Mouse (Mus musculus): ENCODE results near the gene Aprt. TPM values are rescaled to one million over a fixed set of nuclear protein-coding genes. Genes with fewer than 3 reads are reported as not detected.

Aprt gene
- polyA plus RNA-seq, 1 experiment from 2014 or later, result 187 TPM

DNA sequence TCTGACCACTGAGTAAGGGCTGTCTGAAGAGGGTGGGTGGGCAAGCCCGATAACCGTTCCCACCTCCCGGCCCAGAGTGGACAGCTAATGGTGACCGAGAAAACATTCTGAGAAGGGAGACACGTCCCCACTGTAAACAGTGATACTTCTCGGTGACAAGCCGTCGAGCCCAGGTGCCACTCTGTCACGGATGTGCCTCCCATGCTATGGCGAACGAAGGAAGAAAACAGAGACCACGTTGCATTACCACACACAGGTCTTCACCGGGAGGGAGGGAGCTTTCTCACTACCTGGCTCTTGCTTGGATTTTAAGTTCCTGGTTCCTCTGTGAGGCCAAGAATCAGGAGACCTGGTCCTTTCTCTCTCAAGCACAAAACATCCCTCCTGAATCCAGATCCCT lies 28.4 kb downstream of the Aprt start:
- Histone ChIP-seq H3K36me3 (replicated peaks; ENCODE audit: control insufficient read depth, insufficient read depth) (no peaks in the 10 kb centered on the region), H3K4me2 (replicated peaks) (no peak overlapping the region), H3K27me3 (ENCODE audit: control insufficient read depth, insufficient read depth, low read length) (peaks cover 32% of the 10 kb centered on the region), H3K4me3 (replicated peaks; ENCODE audit: low read length) (no peak overlapping the region), H3K9me3 (ENCODE audit: control insufficient read depth, low read length) (no peaks in the 10 kb centered on the region), H3K9ac (no peak overlapping the region), H3K4me1 (replicated peaks; ENCODE audit: control insufficient read depth, insufficient read depth, low read length) (0 out of 2 replicates have a peak, but pooled peaks cover 8% of the 10 kb centered on the region), H3K27ac (no peak overlapping the region)
- ATAC-seq (ENCODE audit: low FRiP score), result no peak
- WGBS, result 71% methylated on average over 13 of the region's 13 CpGs
- no peak for DNase-seq (ENCODE audit: low spot score)

DNA sequence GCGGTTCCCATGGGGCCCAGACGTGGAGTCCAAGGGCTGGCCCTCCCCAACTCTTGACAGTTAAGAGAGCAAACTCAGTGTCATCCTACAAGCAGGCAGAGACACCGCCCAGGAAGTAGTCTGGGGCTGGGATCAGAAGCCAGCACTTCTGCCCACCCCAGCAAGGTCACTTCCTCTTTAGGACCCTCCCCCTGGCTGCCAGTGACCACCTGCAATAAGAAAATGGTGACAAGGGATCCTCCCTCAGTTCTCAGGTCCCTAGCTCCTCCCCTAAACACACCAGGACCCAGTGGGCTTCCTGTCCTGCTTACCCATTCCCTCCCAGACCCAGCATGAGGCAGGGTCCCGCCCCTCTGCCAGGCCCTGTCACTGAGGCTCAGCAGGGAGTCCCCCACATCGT lies 28.9 kb downstream of the Aprt start:
- WGBS, result 31% methylated on average over 5 of the region's 5 CpGs

DNA sequence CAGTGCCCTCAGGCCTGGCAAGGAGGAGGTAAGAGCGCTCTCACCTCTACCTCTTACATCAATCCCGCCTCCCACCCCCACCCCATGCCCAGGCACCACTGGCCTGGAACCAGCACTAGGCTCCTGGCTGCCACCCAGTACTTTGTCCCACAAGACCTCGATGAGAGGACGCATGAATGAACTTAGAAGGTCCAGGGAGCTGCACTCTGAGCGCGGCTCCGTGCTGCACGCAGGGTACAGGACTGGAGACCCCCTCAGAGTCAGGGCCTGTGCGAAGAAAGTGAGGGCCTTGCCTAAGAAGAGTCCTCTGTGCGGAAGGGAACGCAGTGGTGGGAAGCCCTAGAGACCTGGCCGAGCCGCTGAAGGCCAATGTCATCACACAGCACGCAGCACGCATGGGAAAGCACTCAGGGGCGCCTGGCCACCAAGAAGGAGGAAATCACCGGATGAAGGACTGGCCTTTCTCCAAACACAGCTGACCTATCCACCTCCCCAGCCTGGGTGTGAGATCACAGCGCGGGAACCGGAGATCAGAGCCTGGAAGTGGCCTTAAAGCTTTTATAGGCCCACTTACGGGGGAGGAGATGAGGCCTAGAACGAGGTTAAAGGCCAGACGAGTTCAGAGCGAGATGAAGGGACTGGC lies 29.8 kb downstream of the Aprt start:
- Histone ChIP-seq H3K36me3 (replicated peaks; ENCODE audit: control insufficient read depth, insufficient read depth) (no peaks in the 10 kb centered on the region), H3K27me3 (ENCODE audit: control insufficient read depth, insufficient read depth, low read length) (peaks cover 32% of the 10 kb centered on the region), H3K27ac (no peak overlapping the region), H3K4me3 (replicated peaks; ENCODE audit: low read length) (no peak overlapping the region), H3K4me2 (replicated peaks) (0 out of 2 replicates have a peak overlapping the region, but pooled peaks have one; percentile 6), H3K9me3 (ENCODE audit: control insufficient read depth, low read length) (no peaks in the 10 kb centered on the region), H3K4me1 (replicated peaks; ENCODE audit: control insufficient read depth, insufficient read depth, low read length) (0 out of 2 replicates have a peak, but pooled peaks cover 8% of the 10 kb centered on the region), H3K9ac (no peak overlapping the region)
- DNase-seq (ENCODE audit: low spot score), result no peak
- 62% methylated on average over 24 of the region's 24 CpGs for WGBS
- ATAC-seq (ENCODE audit: low FRiP score), result no peak

More for the DNA sequence above, 28.9 kb downstream of the Aprt start:
- Histone ChIP-seq H3K27me3 (ENCODE audit: control insufficient read depth, insufficient read depth, low read length) (peaks cover 32% of the 10 kb centered on the region), H3K36me3 (replicated peaks; ENCODE audit: control insufficient read depth, insufficient read depth) (no peaks in the 10 kb centered on the region), H3K4me3 (replicated peaks; ENCODE audit: low read length) (no peak overlapping the region), H3K4me1 (replicated peaks; ENCODE audit: control insufficient read depth, insufficient read depth, low read length) (0 out of 2 replicates have a peak, but pooled peaks cover 8% of the 10 kb centered on the region), H3K4me2 (replicated peaks) (no peak overlapping the region), H3K9me3 (ENCODE audit: control insufficient read depth, low read length) (no peaks in the 10 kb centered on the region), H3K9ac (no peak overlapping the region), H3K27ac (no peak overlapping the region)
- ATAC-seq (ENCODE audit: low FRiP score) (no peak), DNase-seq (ENCODE audit: low spot score) (no peak)

DNA sequence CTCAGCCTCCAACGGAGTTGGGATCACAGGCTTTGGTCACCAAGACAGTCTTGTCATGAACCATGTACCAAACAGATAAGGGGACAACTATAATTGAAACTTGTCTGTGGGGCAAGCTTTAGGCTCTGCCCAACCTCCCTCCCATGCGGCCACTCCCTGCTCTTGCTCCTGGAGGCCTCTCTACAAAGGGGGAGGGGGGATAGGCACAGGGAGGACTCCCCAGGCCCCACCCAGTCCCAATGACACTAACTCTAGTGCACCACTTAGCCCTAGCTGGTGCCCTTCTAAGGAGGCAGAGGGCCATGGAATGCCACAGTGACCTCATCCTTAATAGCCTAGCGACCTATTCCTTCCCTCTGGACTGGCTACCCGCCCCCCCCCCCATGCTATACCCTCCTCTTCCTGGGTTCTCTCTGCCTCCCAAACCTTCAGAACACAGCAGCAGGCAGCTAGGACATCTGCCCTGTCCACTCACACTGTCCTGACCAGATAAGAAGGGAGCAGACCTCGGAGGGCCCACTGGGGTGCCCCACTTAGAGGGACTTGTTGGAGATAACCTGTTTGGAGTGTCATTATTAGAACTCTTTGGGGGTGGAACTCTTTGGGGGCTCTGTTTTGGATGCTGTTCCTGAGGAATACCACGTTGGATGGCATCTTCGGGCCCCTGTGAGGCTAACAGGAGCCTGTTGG lies 30.5 kb downstream of the Aprt start:
- no peak overlapping the region for H3K9ac ChIP-seq
- WGBS, result 87% methylated on average over 7 of the region's 7 CpGs
- ATAC-seq (ENCODE audit: low FRiP score) (no peak), DNase-seq (ENCODE audit: low spot score) (no peak)
- H3K27ac ChIP-seq, result no peak overlapping the region
- no peak overlapping the region for H3K4me2 ChIP-seq (replicated peaks)
- H3K4me1 ChIP-seq (replicated peaks; ENCODE audit: control insufficient read depth, insufficient read depth, low read length), result 0 out of 2 replicates have a peak, but pooled peaks cover 8% of the 10 kb centered on the region
- H3K4me3 ChIP-seq (replicated peaks; ENCODE audit: low read length), result no peak overlapping the region
- no peaks in the 10 kb centered on the region for H3K9me3 ChIP-seq (ENCODE audit: control insufficient read depth, low read length)
- H3K27me3 ChIP-seq (ENCODE audit: control insufficient read depth, insufficient read depth, low read length), result peaks cover 25% of the 10 kb centered on the region
- no peaks in the 10 kb centered on the region for H3K36me3 ChIP-seq (replicated peaks; ENCODE audit: control insufficient read depth, insufficient read depth)

DNA sequence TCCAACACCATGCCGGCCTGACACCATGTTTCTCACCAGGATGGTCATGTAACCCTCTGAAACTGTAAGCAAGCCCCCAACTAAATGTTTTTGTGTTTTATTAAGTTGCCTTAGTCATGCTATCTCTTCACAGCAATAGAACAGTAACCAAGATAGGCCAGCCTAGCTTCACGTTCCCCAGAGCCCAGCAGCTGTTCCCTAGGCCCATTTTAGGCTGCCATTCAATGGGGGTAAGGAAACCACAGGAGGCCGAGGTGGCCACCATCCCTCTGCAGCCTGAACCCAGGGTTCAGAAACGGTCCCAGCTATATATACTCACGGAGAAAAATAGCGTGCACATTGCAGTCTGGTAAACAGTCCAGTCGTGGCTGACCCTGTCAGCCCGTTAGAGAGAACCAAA lies 32.6 kb downstream of the Aprt start:
- ATAC-seq (ENCODE audit: low FRiP score), result no peak
- DNase-seq (ENCODE audit: low spot score), result no peak
- Histone ChIP-seq H3K9ac (no peak overlapping the region), H3K4me2 (replicated peaks) (no peak overlapping the region), H3K9me3 (ENCODE audit: control insufficient read depth, low read length) (no peaks in the 10 kb centered on the region), H3K27me3 (ENCODE audit: control insufficient read depth, insufficient read depth, low read length) (0 out of 2 replicates have a peak, but pooled peaks cover 5% of the 10 kb centered on the region), H3K27ac (no peak overlapping the region), H3K4me3 (replicated peaks; ENCODE audit: low read length) (no peak overlapping the region), H3K36me3 (replicated peaks; ENCODE audit: control insufficient read depth, insufficient read depth) (no peaks in the 10 kb centered on the region), H3K4me1 (replicated peaks; ENCODE audit: control insufficient read depth, insufficient read depth, low read length) (0 out of 2 replicates have a peak, but pooled peaks cover 5% of the 10 kb centered on the region)
- WGBS, result 93% methylated on average over 8 of the region's 8 CpGs

DNA sequence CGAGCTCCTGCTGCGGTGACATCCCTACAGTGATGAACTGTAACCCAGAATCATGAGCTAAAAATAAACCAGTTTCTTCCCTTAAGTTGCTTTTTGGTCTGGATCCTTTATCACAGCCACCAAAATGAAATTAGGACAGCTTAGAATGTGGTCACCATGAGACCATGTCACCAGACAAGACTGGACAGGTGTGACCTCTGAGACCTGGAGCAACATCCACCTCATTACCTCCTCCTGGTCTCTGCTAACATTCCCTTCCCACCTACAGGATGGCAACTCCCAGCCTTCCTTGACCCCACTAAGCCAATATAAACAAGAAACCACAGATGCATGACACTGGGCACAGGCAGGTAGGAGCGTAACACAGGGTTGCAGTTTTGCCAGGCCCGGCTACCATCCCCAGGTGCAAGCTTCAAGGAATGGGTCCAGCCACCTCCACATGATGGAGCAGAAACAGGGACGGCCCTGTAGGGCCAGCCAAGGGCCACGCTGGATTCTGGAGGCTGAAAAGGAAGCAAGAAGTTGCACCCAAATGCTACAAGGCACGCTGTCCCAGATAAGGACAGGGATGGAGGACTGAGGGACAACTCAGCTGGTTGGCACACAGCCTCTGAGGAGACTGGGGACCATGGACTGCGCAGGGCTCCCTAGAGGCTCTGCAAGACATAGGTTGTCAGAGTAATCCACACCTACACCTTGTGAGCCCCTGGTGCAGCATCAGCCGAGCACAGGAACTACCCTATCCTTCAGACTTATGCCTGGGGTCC lies 38.2 kb downstream of the Aprt start:
- 92% methylated on average over 9 of the region's 9 CpGs for WGBS
- Histone ChIP-seq H3K36me3 (replicated peaks; ENCODE audit: control insufficient read depth, insufficient read depth) (no peaks in the 10 kb centered on the region), H3K4me1 (replicated peaks; ENCODE audit: control insufficient read depth, insufficient read depth, low read length) (no peaks in the 10 kb centered on the region), H3K4me2 (replicated peaks) (no peak overlapping the region), H3K27me3 (ENCODE audit: control insufficient read depth, insufficient read depth, low read length) (no peaks in the 10 kb centered on the region), H3K9ac (no peak overlapping the region), H3K4me3 (replicated peaks; ENCODE audit: low read length) (no peak overlapping the region), H3K27ac (no peak overlapping the region), H3K9me3 (ENCODE audit: control insufficient read depth, low read length) (no peaks in the 10 kb centered on the region)
- ATAC-seq (ENCODE audit: low FRiP score) (no peak), DNase-seq (ENCODE audit: low spot score) (no peak)

DNA sequence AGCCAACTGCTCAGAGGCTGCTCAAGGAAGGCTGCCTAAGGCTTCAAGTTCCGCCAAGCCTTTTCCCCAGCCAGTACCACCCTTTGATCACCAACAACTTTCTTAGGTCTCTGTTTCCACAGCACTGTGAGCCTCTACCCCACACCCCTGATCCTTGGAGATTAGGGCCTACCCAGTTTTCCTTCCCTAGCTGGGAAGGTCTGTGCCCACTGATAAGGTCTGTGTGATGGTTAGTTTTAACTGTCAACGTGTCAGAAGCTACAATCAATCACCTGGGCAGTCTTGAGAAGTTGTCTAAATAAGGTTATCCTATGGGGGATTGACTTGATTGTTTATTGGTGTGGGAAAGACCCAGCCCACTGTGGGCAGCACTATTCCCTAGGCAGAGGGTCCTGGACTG lies 38.9 kb downstream of the Aprt start:
- H3K27ac ChIP-seq, result no peak overlapping the region
- DNase-seq (ENCODE audit: low spot score) (no peak), ATAC-seq (ENCODE audit: low FRiP score) (no peak)
- H3K4me3 ChIP-seq (replicated peaks; ENCODE audit: low read length), result no peak overlapping the region
- WGBS, result 85% methylated on average over 2 of the region's 2 CpGs
- H3K9ac ChIP-seq, result no peak overlapping the region
- no peaks in the 10 kb centered on the region for H3K4me1 ChIP-seq (replicated peaks; ENCODE audit: control insufficient read depth, insufficient read depth, low read length)
- H3K27me3 ChIP-seq (ENCODE audit: control insufficient read depth, insufficient read depth, low read length), result no peaks in the 10 kb centered on the region
- H3K9me3 ChIP-seq (ENCODE audit: control insufficient read depth, low read length), result no peaks in the 10 kb centered on the region
- no peak overlapping the region for H3K4me2 ChIP-seq (replicated peaks)
- no peaks in the 10 kb centered on the region for H3K36me3 ChIP-seq (replicated peaks; ENCODE audit: control insufficient read depth, insufficient read depth)

DNA sequence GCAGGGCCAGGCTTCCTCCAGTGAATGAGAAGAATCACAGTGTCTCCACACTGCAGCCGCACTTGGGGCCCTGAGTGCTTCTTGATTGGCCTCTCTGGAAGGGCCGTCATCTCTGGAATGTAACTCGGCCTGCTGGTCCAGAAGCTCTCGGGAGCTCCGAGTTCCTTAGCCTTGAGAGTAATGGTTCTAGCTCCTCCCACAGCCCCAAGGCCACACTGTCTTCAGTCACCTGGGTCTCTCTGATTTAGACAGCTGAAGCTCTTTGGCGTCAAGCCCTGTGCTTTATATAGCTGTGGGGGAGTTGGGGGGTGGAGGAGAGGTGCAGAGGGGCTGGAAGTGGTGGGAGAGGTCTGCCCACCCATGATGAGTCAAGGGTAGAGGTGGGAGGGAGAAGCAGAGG lies 39.7 kb downstream of the Aprt start:
- Histone ChIP-seq H3K4me3 (replicated peaks; ENCODE audit: low read length) (no peak overlapping the region), H3K27me3 (ENCODE audit: control insufficient read depth, insufficient read depth, low read length) (no peaks in the 10 kb centered on the region), H3K4me1 (replicated peaks; ENCODE audit: control insufficient read depth, insufficient read depth, low read length) (no peaks in the 10 kb centered on the region), H3K4me2 (replicated peaks) (no peak overlapping the region), H3K36me3 (replicated peaks; ENCODE audit: control insufficient read depth, insufficient read depth) (no peaks in the 10 kb centered on the region), H3K9me3 (ENCODE audit: control insufficient read depth, low read length) (no peaks in the 10 kb centered on the region), H3K27ac (no peak overlapping the region), H3K9ac (no peak overlapping the region)
- 68% methylated on average over 6 of the region's 6 CpGs for WGBS
- DNase-seq (ENCODE audit: low spot score) (no peak), ATAC-seq (ENCODE audit: low FRiP score) (no peak)

DNA sequence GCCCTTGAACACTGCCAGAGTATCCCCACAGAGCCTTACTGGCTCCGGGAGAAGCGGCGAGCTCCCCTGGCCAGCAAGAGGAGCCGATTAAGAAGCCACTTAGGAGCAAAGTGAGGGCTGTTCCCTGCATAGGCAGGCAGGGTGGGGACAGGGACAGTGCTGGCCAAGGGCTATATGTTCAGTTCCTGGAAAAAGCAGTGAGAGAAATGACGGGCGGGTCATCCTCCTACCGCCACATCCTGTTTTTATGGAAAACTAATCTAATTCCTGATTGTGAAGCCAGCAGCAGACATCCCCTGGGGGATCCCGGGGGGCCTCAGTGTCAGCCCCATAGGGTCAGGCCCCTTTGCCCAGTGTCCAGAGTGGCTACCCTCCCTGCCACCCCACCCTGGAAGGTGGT lies 45.4 kb downstream of the Aprt start:
- no peaks in the 10 kb centered on the region for H3K4me1 ChIP-seq (replicated peaks; ENCODE audit: control insufficient read depth, insufficient read depth, low read length)
- H3K9ac ChIP-seq, result no peak overlapping the region
- H3K4me2 ChIP-seq (replicated peaks), result no peak overlapping the region
- H3K9me3 ChIP-seq (ENCODE audit: control insufficient read depth, low read length), result no peaks in the 10 kb centered on the region
- H3K36me3 ChIP-seq (replicated peaks; ENCODE audit: control insufficient read depth, insufficient read depth), result no peaks in the 10 kb centered on the region
- no peak for DNase-seq (ENCODE audit: low spot score)
- ATAC-seq (ENCODE audit: low FRiP score), result no peak
- WGBS, result 88% methylated on average over 8 of the region's 8 CpGs
- no peak overlapping the region for H3K27ac ChIP-seq
- no peak overlapping the region for H3K4me3 ChIP-seq (replicated peaks; ENCODE audit: low read length)
- H3K27me3 ChIP-seq (ENCODE audit: control insufficient read depth, insufficient read depth, low read length), result no peaks in the 10 kb centered on the region
